Comparison of ENCODE assay signal across 15 mouse cellular contexts in the genomic region with DNA sequence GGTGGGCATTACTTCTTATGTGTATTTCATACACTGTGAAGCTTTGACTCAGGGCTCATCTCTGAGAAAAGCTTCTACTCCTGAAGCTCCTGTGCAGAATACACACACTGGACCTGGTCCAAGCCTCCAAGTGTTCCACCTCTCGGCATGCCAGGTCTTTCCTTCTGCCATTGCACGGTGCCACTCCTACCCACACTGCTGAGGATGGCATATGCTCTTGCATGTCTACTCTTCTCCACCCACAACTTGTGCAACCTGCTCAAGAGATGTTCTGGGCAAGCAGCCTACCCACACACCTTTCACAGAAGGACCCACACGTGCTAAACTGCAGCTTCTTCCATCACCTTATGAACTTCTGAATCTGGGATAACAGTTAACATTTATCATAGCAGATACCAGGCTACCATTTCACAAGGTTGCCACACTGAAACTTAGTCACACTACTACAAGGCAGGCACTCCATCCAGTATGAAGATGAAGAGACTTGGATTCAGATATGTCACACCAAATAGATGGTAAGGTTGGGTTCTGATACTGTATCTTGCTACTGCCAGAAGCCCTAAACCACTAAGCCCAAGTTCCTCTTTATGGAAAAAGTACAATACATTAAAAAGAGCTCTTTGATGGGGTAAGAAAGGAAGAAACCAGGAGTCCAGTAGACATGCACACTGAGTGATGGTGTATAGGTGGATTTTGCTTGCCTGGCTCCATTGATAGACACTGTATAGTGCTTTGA. TPM values are rescaled to one million over a fixed set of nuclear protein-coding genes. Genes with fewer than 3 reads are reported as not detected.
A peak's percentile ranks its signal among the peaks of the same experiment; 100 is the strongest.
DNase-seq lines count a peak whose midpoint lies in the region; TF ChIP-seq lines count a peak whose summit lies in the region.
"Had no signal": no experiment of that assay in that cellular context is flagged by ENCODE, and none has a peak within 500 bp of the region (broad histone marks: within the 10 kb centered on the region; RNA-seq: fewer than 3 reads in every experiment).

No protein-coding gene starts in this region.

- H3K27ac ChIP-seq in layer of hippocampus, adult 2 months, result no peak overlapping the region
- H3K27ac ChIP-seq: heart, embryonic 15.5 days; hindbrain, embryonic 15.5 days; stomach, embryonic 15.5 days had no signal

- no peak overlapping the region for H3K4me3 ChIP-seq in layer of hippocampus, adult 2 months
- H3K4me3 ChIP-seq: heart, embryonic 15.5 days; hindbrain, embryonic 15.5 days; stomach, embryonic 15.5 days had no signal

- DNase-seq in layer of hippocampus, adult 2 months (ENCODE audit: low spot score in 2 of 2), result peak; percentile 15
- DNase-seq in layer of hippocampus, postnatal 36 days, result no peak
- peak; percentile 61 for DNase-seq in cerebellum, adult 9-10 months
- DNase-seq in layer of hippocampus, adult 9-11 months, result peak; percentile 64
- DNase-seq in right cerebral cortex, postnatal 25 days, result peak; percentile 45
- DNase-seq in lung, adult 18-20 months, result no peak
- DNase-seq in urinary bladder, postnatal 10 days (ENCODE audit: low spot score), result no peak
- no peak for DNase-seq in kidney, postnatal 25 days
- DNase-seq: adrenal gland, adult 2 months; kidney, adult 2 months; lung, postnatal 10 days; thymus, postnatal 4 days had no signal

- TF ChIP-seq CTCF in layer of hippocampus, adult 2 months (conservative IDR thresholded peaks at IDR 0.05), result no peak

RNA-seq across cellular contexts. Expression of gene Poln, which starts 50.0 kb away (rescaled TPM):
- 1 to 10 TPM in 1 of 2 experiments, under 1 TPM in 1; 0.61 to 1.0 TPM for total RNA-seq in layer of hippocampus, adult 2 months (2021)
- under 1 TPM; 0.71 to 0.92 TPM for total RNA-seq in layer of hippocampus, postnatal 36 days (2021)

RNA-seq across cellular contexts. Expression of gene Haus3, which starts 50.0 kb away (rescaled TPM):
- 1 to 10 TPM; 6.4 to 7.3 TPM for total RNA-seq in layer of hippocampus, adult 2 months (2021)
- total RNA-seq in layer of hippocampus, postnatal 36 days (2021), result 1 to 10 TPM; 6.3 to 6.4 TPM

Comparison
In these comparisons a context has a peak if more than half of its experiments do, and no peak if none do; other contexts are left out.
1. DNase-seq: peak in layer of hippocampus, adult 2 months (2 of 2), cerebellum, adult 9-10 months (single experiment), layer of hippocampus, adult 9-11 months (single experiment) and right cerebral cortex, postnatal 25 days (single experiment); none in layer of hippocampus, postnatal 36 days (0 of 2), lung, adult 18-20 months (0 of 2), urinary bladder, postnatal 10 days (single experiment) and kidney, postnatal 25 days (0 of 2).